ENCODE assay signal across 8 mouse cellular contexts in the genomic region with DNA sequence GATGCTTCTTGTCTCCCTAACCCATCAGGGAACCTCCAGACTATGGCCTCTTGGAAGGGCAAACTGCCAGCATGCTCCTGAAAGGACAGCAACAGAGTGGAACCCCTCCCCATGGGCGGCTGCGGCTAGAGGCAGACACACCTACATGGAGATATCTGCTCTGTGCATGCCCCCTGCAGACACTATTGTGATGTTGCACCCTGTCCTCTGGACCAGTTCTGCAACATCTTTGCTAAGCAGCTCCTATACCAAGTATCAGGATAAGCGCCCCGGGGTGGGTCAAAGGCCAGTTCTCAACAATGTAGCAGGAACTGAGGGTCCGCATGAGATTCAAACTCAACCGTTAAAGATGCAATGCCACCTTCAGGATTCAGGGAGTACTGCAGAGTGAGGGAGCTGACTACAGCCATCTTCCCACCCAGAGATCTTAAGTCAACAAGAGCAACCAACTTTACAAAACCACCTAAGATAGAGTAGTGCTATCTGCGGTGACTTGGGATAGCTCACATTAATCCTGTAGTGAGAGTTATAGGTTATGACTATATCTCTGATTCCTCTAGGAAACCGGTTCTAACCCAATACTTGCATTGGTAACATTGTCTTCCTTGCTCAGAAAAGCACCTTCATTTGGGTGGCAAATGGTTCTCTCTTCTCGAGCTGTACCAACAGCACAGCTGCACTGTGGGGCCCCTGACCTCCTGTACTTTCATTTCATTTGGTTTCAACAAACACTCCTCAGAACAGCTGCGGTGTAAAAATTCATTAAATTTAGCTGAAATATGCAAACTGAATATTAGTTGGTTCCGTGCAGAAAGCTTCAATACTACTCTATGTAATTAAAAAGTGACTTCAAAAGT. TPM values are rescaled to one million over a fixed set of nuclear protein-coding genes. Genes with fewer than 3 reads are reported as not detected.
DNase-seq lines count a peak whose midpoint lies in the region; ATAC-seq lines count a peak whose summit lies in the region.

No protein-coding gene starts in this region.

- H3K4me2 ChIP-seq in midbrain, embryonic 14.5 days (ENCODE audit: low read length) = no peak overlapping the region
- H3K4me2 ChIP-seq in midbrain, embryonic 13.5 days (replicated peaks) = no peak overlapping the region
- H3K4me2 ChIP-seq in hindbrain, embryonic 15.5 days = peak overlapping the region; percentile 6; the same call in 1 of the 2 replicates
- H3K4me2 ChIP-seq in limb, embryonic 13.5 days (replicated peaks) = no peak overlapping the region
- H3K4me2 ChIP-seq in neural tube, embryonic 12.5 days (replicated peaks) = 0 out of 2 replicates have a peak overlapping the region, but pooled peaks have one; percentile 5

- 75% methylated on average over 11 of the region's 11 CpGs for WGBS in midbrain, embryonic 14.5 days
- WGBS in midbrain, embryonic 13.5 days = 74% methylated on average over 11 of the region's 11 CpGs
- 67% methylated on average over 11 of the region's 11 CpGs for WGBS in hindbrain, embryonic 15.5 days
- 62% methylated on average over 11 of the region's 11 CpGs for WGBS in limb, embryonic 13.5 days
- WGBS in neural tube, embryonic 12.5 days = 69% methylated on average over 11 of the region's 11 CpGs

- peak; percentile 19 for DNase-seq in midbrain, embryonic 14.5 days
- DNase-seq in adrenal gland, postnatal 36 days = peak; percentile 73 to 80
- peak; percentile 56 for DNase-seq in thymus, postnatal 14 days

- H3K9ac ChIP-seq in midbrain, embryonic 14.5 days (replicated peaks; ENCODE audit: low read length) = no peak overlapping the region
- no peak overlapping the region for H3K9ac ChIP-seq in midbrain, embryonic 13.5 days (replicated peaks)
- no peak overlapping the region for H3K9ac ChIP-seq in hindbrain, embryonic 15.5 days
- H3K9ac ChIP-seq in limb, embryonic 13.5 days = no peak overlapping the region
- H3K9ac ChIP-seq in neural tube, embryonic 12.5 days = no peak overlapping the region

- H3K27ac ChIP-seq in midbrain, embryonic 14.5 days (replicated peaks; ENCODE audit: low read depth, low read length) = no peak overlapping the region
- H3K27ac ChIP-seq in midbrain, embryonic 13.5 days = no peak overlapping the region
- H3K27ac ChIP-seq in hindbrain, embryonic 15.5 days (replicated peaks) = no peak overlapping the region
- H3K27ac ChIP-seq in limb, embryonic 13.5 days = no peak overlapping the region
- H3K27ac ChIP-seq in neural tube, embryonic 12.5 days = no peak overlapping the region

- no peaks in the 10 kb centered on the region for H3K4me1 ChIP-seq in midbrain, embryonic 14.5 days (ENCODE audit: control insufficient read depth, insufficient read depth, low read length)
- H3K4me1 ChIP-seq in midbrain, embryonic 13.5 days (replicated peaks) = no peaks in the 10 kb centered on the region
- no peaks in the 10 kb centered on the region for H3K4me1 ChIP-seq in hindbrain, embryonic 15.5 days (replicated peaks)
- no peaks in the 10 kb centered on the region for H3K4me1 ChIP-seq in limb, embryonic 13.5 days
- H3K4me1 ChIP-seq in neural tube, embryonic 12.5 days = no peaks in the 10 kb centered on the region

- no peak for ATAC-seq in midbrain, embryonic 14.5 days (ENCODE audit: low FRiP score, low TSS enrichment)
- ATAC-seq in midbrain, embryonic 13.5 days = no peak
- peak; percentile 67 for ATAC-seq in erythroid progenitor cell, adult 5-6 weeks (replicated peaks; ENCODE audit: low FRiP score, poor library complexity, severe bottlenecking)
- ATAC-seq in hindbrain, embryonic 15.5 days (ENCODE audit: low FRiP score, low read depth) = no peak
- ATAC-seq in limb, embryonic 13.5 days (ENCODE audit: low FRiP score, low read depth) = 0 out of 2 replicates have a peak, but pooled peaks have one; percentile 24
- ATAC-seq in neural tube, embryonic 12.5 days (ENCODE audit: low FRiP score, low read depth) = no peak

- no peaks in the 10 kb centered on the region for H3K27me3 ChIP-seq in midbrain, embryonic 14.5 days (ENCODE audit: control insufficient read depth, insufficient read depth, low read length)
- H3K27me3 ChIP-seq in midbrain, embryonic 13.5 days = no peaks in the 10 kb centered on the region
- H3K27me3 ChIP-seq in hindbrain, embryonic 15.5 days = no peaks in the 10 kb centered on the region
- no peaks in the 10 kb centered on the region for H3K27me3 ChIP-seq in limb, embryonic 13.5 days
- H3K27me3 ChIP-seq in neural tube, embryonic 12.5 days (replicated peaks) = no peaks in the 10 kb centered on the region

- no peak overlapping the region for H3K4me3 ChIP-seq in midbrain, embryonic 14.5 days (replicated peaks; ENCODE audit: low read depth, low read length)
- no peak overlapping the region for H3K4me3 ChIP-seq in midbrain, embryonic 13.5 days (replicated peaks)
- no peak overlapping the region for H3K4me3 ChIP-seq in hindbrain, embryonic 15.5 days
- H3K4me3 ChIP-seq in limb, embryonic 13.5 days = no peak overlapping the region
- H3K4me3 ChIP-seq in neural tube, embryonic 12.5 days = no peak overlapping the region

- no peaks in the 10 kb centered on the region for H3K36me3 ChIP-seq in midbrain, embryonic 14.5 days (ENCODE audit: control insufficient read depth, insufficient read depth, low read length)
- no peaks in the 10 kb centered on the region for H3K36me3 ChIP-seq in midbrain, embryonic 13.5 days
- H3K36me3 ChIP-seq in hindbrain, embryonic 15.5 days = no peaks in the 10 kb centered on the region
- H3K36me3 ChIP-seq in limb, embryonic 13.5 days = no peaks in the 10 kb centered on the region
- no peaks in the 10 kb centered on the region for H3K36me3 ChIP-seq in neural tube, embryonic 12.5 days

- no peaks in the 10 kb centered on the region for H3K9me3 ChIP-seq in midbrain, embryonic 14.5 days (ENCODE audit: control insufficient read depth, low read length)
- H3K9me3 ChIP-seq in midbrain, embryonic 13.5 days = 0 out of 2 replicates have a peak, but pooled peaks cover 3% of the 10 kb centered on the region
- H3K9me3 ChIP-seq in hindbrain, embryonic 15.5 days = no peaks in the 10 kb centered on the region
- H3K9me3 ChIP-seq in limb, embryonic 13.5 days = no peaks in the 10 kb centered on the region
- no peaks in the 10 kb centered on the region for H3K9me3 ChIP-seq in neural tube, embryonic 12.5 days

RNA-seq across cellular contexts. Expression of a gene that starts 52.2 kb away (rescaled TPM):
- 56.4 and 81.9 TPM in 2 replicates for polyA plus RNA-seq in midbrain, embryonic 14.5 days (2014; fragmentation: Nextera tagmentation; extraction: Ambion mirVana)
- 64.8 and 71.8 TPM in 2 replicates for polyA plus RNA-seq in midbrain, embryonic 13.5 days (2015; fragmentation: Nextera tagmentation; extraction: Ambion mirVana)
- total RNA-seq in adrenal gland, postnatal 36 days (2021) = 100 to 1,000 TPM; 134 to 198 TPM
- 8.6 and 11.7 TPM in 2 replicates for total RNA-seq in erythroid progenitor cell, adult 5-6 weeks (2015; ENCODE audit: low replicate concordance)
- 4.6 and 8.6 TPM in 2 replicates for total RNA-seq in erythroid progenitor cell, adult 5-6 weeks (2017; ENCODE audit: low replicate concordance)
- 89.2 and 92.6 TPM in 2 replicates for polyA plus RNA-seq in hindbrain, embryonic 15.5 days (2015; fragmentation: Nextera tagmentation; extraction: Ambion mirVana)
- polyA plus RNA-seq in limb, embryonic 13.5 days (2015; fragmentation: Nextera tagmentation; extraction: Ambion mirVana) = 249 and 257 TPM in 2 replicates
- polyA plus RNA-seq in neural tube, embryonic 12.5 days (2016; fragmentation: Nextera tagmentation; extraction: Ambion mirVana) = 112 and 121 TPM in 2 replicates

RNA-seq across cellular contexts. Expression of a gene that starts 54.1 kb away (rescaled TPM):
- polyA plus RNA-seq in midbrain, embryonic 14.5 days (2014; fragmentation: Nextera tagmentation; extraction: Ambion mirVana) = 21.6 and 25.5 TPM in 2 replicates
- 28.4 and 30.2 TPM in 2 replicates for polyA plus RNA-seq in midbrain, embryonic 13.5 days (2015; fragmentation: Nextera tagmentation; extraction: Ambion mirVana)
- total RNA-seq in adrenal gland, postnatal 36 days (2021) = 10 to 100 TPM; 19.8 to 25.7 TPM
- 2.9 and 4.6 TPM in 2 replicates for total RNA-seq in erythroid progenitor cell, adult 5-6 weeks (2015; ENCODE audit: low replicate concordance)
- 4.5 and 7.0 TPM in 2 replicates for total RNA-seq in erythroid progenitor cell, adult 5-6 weeks (2017; ENCODE audit: low replicate concordance)
- 20.5 and 20.8 TPM in 2 replicates for polyA plus RNA-seq in hindbrain, embryonic 15.5 days (2015; fragmentation: Nextera tagmentation; extraction: Ambion mirVana)
- 22.8 and 23.1 TPM in 2 replicates for polyA plus RNA-seq in limb, embryonic 13.5 days (2015; fragmentation: Nextera tagmentation; extraction: Ambion mirVana)
- polyA plus RNA-seq in neural tube, embryonic 12.5 days (2016; fragmentation: Nextera tagmentation; extraction: Ambion mirVana) = 24.1 and 25.6 TPM in 2 replicates

Comparison
In these comparisons a context has a peak if more than half of its experiments do, and no peak if none do; other contexts are left out.
1. ATAC-seq: peak in erythroid progenitor cell, adult 5-6 weeks (single experiment) and limb, embryonic 13.5 days (single experiment); none in midbrain, embryonic 14.5 days (single experiment), midbrain, embryonic 13.5 days (single experiment), hindbrain, embryonic 15.5 days (single experiment) and neural tube, embryonic 12.5 days (single experiment).
2. DNase-seq: peak in every context shown above with its lines; median percentile 76 in adrenal gland, postnatal 36 days; 56 in thymus, postnatal 14 days; 19 in midbrain, embryonic 14.5 days.
3. H3K4me2 ChIP-seq: peak in hindbrain, embryonic 15.5 days (single experiment) and neural tube, embryonic 12.5 days (single experiment); none in midbrain, embryonic 14.5 days (single experiment), midbrain, embryonic 13.5 days (single experiment) and limb, embryonic 13.5 days (single experiment).